Mouse (Mus musculus): ENCODE measurements around the gene Galnt6. TPM values are rescaled to one million over a fixed set of nuclear protein-coding genes. Genes with fewer than 3 reads are reported as not detected.
"Not testable (repeated sequence)": the region's sequence is repeated elsewhere in the genome, so short reads cannot be mapped to it uniquely, and the experiment has no call there.

Galnt6 gene
- polyA plus RNA-seq (2015; fragmentation: Nextera tagmentation; extraction: Ambion mirVana), result 0.13 and 0.27 TPM in 2 replicates

DNA sequence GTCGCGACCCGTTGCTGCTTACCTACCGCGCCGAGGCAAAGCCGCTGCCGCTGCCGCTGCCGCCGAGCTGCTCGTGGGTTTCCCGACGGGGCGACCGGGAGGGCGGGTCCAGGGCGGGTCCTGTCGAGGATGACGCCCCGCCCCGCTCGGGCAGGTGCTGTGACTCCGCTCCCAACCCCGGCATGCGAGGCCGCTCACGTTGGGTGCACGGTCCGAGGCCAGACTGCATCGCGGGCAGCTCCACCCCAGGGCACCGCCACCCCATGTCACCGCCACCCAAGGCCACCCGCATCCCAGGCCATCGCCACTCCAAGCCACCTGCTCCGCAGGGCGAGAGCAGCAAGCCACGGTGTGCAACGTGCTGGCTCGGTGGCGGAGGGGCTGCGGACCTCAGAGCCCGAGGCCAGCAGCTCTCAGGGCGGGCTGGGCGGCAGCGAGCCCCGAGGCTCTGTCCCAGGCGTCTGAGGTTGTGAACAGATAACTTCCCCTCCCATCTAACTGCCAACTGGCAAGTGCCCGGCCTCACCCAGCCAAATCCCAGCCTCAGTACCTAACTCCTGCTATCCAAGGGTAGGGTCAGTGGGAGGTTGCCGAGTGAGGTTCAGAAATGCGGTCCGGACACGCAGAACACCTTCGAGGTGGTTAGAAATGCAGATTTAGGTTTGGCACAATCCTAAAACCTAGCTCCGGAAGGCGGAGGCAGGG, at the start of gene Galnt6:
Galnt6 (minus strand) TSS at position 96 of the 705 bp plus-strand sequence.
- Histone ChIP-seq H3K27me3 (peaks cover 43% of the 10 kb centered on the region), H3K4me2 (replicated peaks) (peak within 1 kb of the TSS; percentile 48), H3K4me1 (peaks cover 11% of the 10 kb centered on the region), H3K9me3 (no peaks in the 10 kb centered on the region), H3K36me3 (no peaks in the 10 kb centered on the region), H3K27ac (replicated peaks) (no peak within 1 kb of the TSS), H3K9ac (replicated peaks) (no peak within 1 kb of the TSS), H3K4me3 (peak within 1 kb of the TSS; percentile 33)
- WGBS, result 5% methylated on average over 46 of the region's 57 CpGs
- no peak for ATAC-seq (replicated peaks)

DNA sequence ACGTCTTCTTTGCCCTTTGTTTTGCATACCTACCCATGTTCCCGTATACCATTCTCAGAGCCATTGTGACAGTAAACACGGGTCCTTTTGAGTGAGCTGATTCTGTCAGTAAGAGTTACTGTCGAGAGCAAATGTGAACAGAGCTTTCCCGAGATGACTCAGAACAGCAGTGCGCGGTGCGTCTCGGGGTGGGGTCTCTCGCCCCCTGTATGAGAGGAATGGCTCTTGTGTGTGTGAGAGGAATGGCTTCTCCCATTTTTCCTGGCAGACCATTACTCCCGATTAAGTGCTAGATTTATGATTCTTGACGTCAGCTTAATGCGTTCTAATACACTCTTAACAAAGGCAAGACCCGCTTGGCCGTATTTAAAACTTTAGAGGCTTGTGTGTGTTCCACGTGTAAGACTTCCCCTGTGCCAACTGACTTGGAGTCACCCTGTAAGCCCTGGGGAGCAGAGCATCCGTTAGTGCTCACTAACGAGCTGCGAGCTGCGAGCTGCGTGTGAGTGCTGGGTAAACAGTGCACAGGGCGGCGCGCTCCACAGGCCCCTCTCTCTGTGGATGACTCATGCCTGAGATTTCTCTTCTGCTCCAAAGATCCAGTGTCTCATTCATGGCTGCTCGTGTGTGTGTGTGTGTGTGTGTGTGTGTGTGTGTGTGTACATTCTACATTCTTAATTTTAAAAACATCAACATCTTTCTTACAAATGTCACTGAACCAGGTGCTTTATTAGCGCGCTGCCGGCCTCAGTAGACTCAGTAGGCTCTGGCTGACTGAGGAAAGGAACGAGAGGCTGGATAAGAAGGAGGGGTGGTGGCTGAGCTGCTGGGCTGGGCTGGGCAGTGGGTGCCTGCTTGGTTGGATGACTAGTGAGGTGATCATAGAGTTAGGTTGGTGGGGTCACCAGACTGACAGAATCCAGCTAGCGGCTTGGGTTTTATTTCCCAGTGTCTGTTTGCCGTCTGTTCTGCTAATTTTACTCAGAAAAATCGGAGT, 48.1 kb upstream of the Galnt6 start:
- H3K4me2 ChIP-seq (replicated peaks), result no peak overlapping the region
- no peak overlapping the region for H3K27ac ChIP-seq (replicated peaks)
- no peak overlapping the region for H3K9ac ChIP-seq (replicated peaks)
- no peaks in the 10 kb centered on the region for H3K27me3 ChIP-seq
- H3K9me3 ChIP-seq, result no peaks in the 10 kb centered on the region
- 53% methylated on average over 32 of the region's 32 CpGs for WGBS
- 0 out of 2 replicates have a peak, but pooled peaks cover 6% of the 10 kb centered on the region for H3K4me1 ChIP-seq
- H3K36me3 ChIP-seq, result no peaks in the 10 kb centered on the region
- H3K4me3 ChIP-seq, result no peak overlapping the region
- ATAC-seq (replicated peaks), result no peak

DNA sequence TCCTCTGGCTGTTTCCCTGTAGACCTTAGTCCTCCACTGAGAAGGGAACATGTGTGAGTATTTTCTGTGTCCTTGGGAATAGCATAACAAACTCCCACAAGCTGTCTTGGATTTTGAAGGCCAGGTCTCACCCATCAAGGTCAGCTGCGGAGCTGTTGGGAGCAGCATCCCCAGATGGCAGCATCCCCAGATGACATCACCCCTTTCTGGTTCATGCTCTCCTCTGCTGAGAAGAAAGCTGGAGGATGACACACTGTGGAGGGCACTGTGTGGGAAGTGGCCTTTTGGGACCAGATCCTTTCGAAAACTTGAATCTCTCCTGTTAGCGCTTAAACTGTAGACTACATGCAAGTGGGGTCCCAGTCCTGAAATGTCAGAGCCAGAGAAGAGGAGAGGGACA, 47.2 kb upstream of the Galnt6 start:
- Histone ChIP-seq H3K9ac (replicated peaks) (no peak overlapping the region), H3K4me2 (replicated peaks) (no peak overlapping the region), H3K4me1 (0 out of 2 replicates have a peak, but pooled peaks cover 6% of the 10 kb centered on the region), H3K4me3 (no peak overlapping the region), H3K27ac (replicated peaks) (no peak overlapping the region), H3K36me3 (no peaks in the 10 kb centered on the region), H3K27me3 (no peaks in the 10 kb centered on the region), H3K9me3 (no peaks in the 10 kb centered on the region)
- 90% methylated on average over 3 of the region's 3 CpGs for WGBS
- ATAC-seq (replicated peaks), result no peak

DNA sequence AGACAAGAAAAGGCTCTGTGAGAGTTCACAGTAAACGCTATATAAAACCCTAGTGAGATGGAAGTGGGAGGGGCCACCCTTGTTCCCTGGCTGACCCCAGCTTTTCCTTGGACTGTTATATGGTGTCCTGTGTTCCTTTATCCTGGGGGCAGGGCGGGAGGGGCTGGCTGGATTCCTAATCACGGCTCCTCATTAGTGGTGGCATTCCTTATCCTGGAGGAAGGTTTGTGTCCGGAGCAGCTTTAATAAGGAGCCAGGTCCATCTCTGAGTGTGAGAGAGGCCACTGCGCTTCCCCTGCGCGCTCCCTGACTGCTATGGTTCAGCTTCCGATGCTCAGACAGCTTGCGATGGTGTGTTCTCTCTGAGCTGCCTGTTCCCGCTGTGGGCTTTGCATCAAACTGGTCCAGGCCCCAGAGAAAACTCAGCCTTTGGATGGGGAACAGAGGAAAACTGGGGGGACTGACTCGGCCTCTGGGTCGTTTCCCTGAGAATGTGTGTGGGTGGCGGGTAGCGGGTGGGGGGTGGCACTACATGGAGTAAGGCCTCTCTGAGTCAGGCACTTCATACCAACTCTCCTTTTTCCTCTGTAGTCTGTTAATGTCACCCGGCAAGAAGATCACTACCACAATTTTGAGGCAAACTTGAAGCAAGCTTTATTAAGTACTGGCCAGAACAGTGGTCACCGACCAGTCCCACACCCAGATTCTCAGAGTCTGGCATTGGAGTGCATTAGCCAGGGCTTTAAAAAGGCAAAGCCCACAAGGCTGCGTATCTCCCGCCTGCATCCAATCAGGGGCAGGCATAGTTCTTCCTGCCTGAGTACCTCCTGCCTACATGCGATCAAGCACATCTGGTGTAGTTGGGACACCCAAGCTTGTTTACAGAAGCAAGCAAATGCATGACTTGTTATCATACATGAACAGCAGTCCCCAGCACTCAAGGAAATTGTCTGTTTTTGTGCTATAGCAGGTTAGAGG, 46.3 kb upstream of the Galnt6 start:
- H3K4me3 ChIP-seq, result no peak overlapping the region
- H3K4me1 ChIP-seq, result 0 out of 2 replicates have a peak, but pooled peaks cover 6% of the 10 kb centered on the region
- H3K27me3 ChIP-seq, result no peaks in the 10 kb centered on the region
- H3K9me3 ChIP-seq, result no peaks in the 10 kb centered on the region
- ATAC-seq (replicated peaks), result no peak
- no peak overlapping the region for H3K9ac ChIP-seq (replicated peaks)
- H3K36me3 ChIP-seq, result peaks cover 3% of the 10 kb centered on the region; the same call in 1 of the 2 replicates
- 37% methylated on average over 19 of the region's 19 CpGs for WGBS
- no peak overlapping the region for H3K27ac ChIP-seq (replicated peaks)
- no peak overlapping the region for H3K4me2 ChIP-seq (replicated peaks)

DNA sequence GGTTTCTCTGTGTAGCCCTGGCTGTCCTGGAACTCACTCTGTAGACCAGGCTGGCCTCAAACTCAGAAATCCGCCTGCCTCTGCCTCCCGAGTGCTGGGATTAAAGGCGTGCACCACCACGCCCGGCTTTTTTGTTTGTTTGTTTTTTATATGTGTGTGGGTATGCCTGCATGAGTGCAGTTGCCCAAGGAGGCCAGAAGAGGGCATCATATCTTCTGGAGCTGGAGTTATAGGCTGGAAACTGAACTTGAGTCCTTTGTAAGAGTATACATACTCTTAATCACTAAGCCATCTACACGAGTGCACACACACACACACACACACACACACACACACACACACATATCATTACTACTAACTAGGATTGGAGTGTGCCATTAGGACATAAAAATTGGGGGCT, 44.7 kb upstream of the Galnt6 start:
- H3K4me3 ChIP-seq; H3K36me3 ChIP-seq; H3K27me3 ChIP-seq; H3K27ac ChIP-seq (replicated peaks); H3K4me2 ChIP-seq (replicated peaks); H3K4me1 ChIP-seq; ATAC-seq (replicated peaks); H3K9ac ChIP-seq (replicated peaks); H3K9me3 ChIP-seq: not testable (repeated sequence)
- 87% methylated on average over 6 of the region's 6 CpGs for WGBS

DNA sequence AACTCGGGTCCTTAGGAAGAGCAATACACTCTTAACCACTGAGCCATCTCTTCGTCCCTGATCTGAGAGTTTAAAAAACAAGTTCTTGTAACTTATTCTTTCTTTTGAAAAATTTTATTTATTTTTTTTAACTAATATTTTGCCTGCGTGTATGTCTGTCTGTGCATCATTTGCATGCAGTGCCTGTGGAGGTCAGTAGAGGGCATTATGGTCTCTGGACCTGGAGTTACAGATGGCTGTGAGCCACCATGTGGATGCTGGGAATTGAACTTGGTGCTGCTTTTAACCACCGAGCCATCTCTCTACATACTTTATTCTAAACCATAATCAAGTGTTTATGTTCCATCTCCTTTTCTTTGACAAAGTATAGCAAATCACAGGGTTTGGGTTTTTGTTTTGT, 43.5 kb upstream of the Galnt6 start:
- H3K9me3 ChIP-seq, result no peaks in the 10 kb centered on the region
- no peak for ATAC-seq (replicated peaks)
- peaks cover 6% of the 10 kb centered on the region; the same call in 1 of the 2 replicates for H3K36me3 ChIP-seq
- H3K4me1 ChIP-seq, result no peaks in the 10 kb centered on the region
- H3K4me3 ChIP-seq, result no peak overlapping the region
- H3K27me3 ChIP-seq, result no peaks in the 10 kb centered on the region
- WGBS, result 95% methylated on average over 4 of the region's 4 CpGs
- H3K27ac ChIP-seq (replicated peaks), result no peak overlapping the region
- no peak overlapping the region for H3K9ac ChIP-seq (replicated peaks)
- H3K4me2 ChIP-seq (replicated peaks), result no peak overlapping the region

DNA sequence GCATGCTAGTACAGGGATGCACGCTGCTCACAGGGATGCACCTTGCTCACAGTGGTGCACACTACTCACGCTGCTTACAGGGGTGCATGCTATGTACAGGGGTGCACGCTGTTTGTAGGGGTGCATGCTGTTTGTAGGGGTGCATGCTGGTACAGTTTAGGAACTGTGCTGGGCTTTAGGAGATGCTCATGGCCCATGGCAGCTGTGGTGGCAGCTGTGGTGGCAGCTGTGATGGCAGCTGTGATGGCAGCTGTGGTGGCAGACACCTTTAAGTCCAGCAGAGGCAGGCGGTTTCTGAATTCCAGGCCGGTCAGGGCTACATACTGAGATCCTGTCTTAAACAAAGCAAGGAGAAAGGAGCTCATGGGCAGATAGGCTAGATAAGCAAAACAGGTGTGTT, 41.2 kb upstream of the Galnt6 start:
- H3K4me2 ChIP-seq (replicated peaks), result no peak overlapping the region
- H3K27me3 ChIP-seq, result no peaks in the 10 kb centered on the region
- no peak overlapping the region for H3K27ac ChIP-seq (replicated peaks)
- no peaks in the 10 kb centered on the region for H3K9me3 ChIP-seq
- no peak overlapping the region for H3K9ac ChIP-seq (replicated peaks)
- ATAC-seq (replicated peaks), result no peak
- H3K4me1 ChIP-seq, result no peaks in the 10 kb centered on the region
- peaks cover 6% of the 10 kb centered on the region; the same call in 1 of the 2 replicates for H3K36me3 ChIP-seq
- no peak overlapping the region for H3K4me3 ChIP-seq
- WGBS, result 98% methylated on average over 5 of the region's 5 CpGs

DNA sequence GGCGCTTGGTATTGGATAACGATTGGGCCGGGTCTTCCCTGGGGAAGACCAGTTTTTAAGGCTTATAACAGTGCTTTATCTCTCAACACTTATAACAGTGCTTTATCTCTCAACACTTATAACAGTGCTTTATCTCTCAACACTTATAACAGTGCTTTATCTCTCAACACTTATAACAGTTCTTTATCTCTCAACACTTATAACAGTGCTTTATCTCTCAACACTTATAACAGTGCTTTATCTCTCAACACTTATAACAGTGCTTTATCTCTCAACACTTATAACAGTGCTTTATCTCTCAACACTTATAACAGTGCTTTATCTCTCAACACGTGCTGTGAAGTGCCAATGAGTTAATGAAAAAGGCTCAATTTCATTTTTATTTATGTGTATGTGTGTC, 39.8 kb upstream of the Galnt6 start:
- H3K9ac ChIP-seq (replicated peaks); ATAC-seq (replicated peaks); H3K4me2 ChIP-seq (replicated peaks); H3K4me3 ChIP-seq; H3K9me3 ChIP-seq; H3K27me3 ChIP-seq; H3K27ac ChIP-seq (replicated peaks); H3K36me3 ChIP-seq; H3K4me1 ChIP-seq: not testable (repeated sequence)
- 94% methylated on average over 4 of the region's 4 CpGs for WGBS

DNA sequence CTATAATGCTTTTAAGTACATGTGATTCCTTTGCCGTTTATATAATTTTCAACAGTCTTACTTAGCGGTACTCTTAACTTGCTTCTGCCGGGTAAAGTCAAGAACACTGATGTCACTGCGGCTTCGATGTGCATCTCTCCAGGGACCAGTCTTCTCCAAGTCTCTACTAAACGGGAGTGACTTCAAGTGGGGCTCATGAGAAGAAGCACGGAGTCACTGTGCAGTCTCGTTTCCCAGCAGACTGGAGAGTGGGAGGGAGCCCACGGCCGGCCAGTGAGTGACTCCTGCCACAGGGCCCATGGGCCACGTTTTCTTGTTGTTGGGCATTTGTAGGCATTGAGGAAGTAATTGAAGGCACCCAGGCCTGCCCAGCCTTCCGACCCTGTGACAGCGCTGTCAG, 38.7 kb upstream of the Galnt6 start:
- 90% methylated on average over 13 of the region's 13 CpGs for WGBS
- H3K4me1 ChIP-seq, result peaks cover 5% of the 10 kb centered on the region
- H3K4me3 ChIP-seq, result no peak overlapping the region
- H3K27ac ChIP-seq (replicated peaks), result no peak overlapping the region
- no peak overlapping the region for H3K4me2 ChIP-seq (replicated peaks)
- peaks cover 6% of the 10 kb centered on the region; the same call in 1 of the 2 replicates for H3K36me3 ChIP-seq
- H3K9me3 ChIP-seq, result no peaks in the 10 kb centered on the region
- H3K9ac ChIP-seq (replicated peaks), result no peak overlapping the region
- H3K27me3 ChIP-seq, result no peaks in the 10 kb centered on the region
- ATAC-seq (replicated peaks), result no peak

DNA sequence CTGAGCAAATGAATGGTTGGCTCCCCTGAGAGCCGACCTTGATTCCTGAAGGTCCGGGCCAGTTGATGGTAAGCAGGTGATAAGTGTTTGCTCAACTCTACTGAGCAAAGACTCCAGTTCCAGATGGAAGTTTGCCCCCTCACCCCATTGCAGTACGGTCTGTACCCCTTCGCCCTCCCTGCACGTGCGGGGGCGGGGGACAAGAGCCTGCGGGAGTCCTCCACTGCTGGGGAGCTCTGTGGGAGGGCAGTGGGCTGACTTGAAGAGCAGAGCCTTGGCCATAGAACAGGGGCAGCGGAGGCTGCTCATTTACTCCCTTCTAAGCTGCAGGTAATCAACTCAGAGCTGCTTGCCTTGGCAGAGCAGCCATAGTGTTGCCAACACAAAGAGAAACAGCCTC, 37.6 kb upstream of the Galnt6 start:
- WGBS, result 70% methylated on average over 9 of the region's 9 CpGs
- Histone ChIP-seq H3K36me3 (peaks cover 6% of the 10 kb centered on the region; the same call in 1 of the 2 replicates), H3K4me1 (peaks cover 12% of the 10 kb centered on the region), H3K27ac (replicated peaks) (no peak overlapping the region), H3K4me3 (no peak overlapping the region), H3K27me3 (no peaks in the 10 kb centered on the region), H3K9me3 (no peaks in the 10 kb centered on the region), H3K9ac (replicated peaks) (no peak overlapping the region), H3K4me2 (replicated peaks) (no peak overlapping the region)
- ATAC-seq (replicated peaks), result no peak

DNA sequence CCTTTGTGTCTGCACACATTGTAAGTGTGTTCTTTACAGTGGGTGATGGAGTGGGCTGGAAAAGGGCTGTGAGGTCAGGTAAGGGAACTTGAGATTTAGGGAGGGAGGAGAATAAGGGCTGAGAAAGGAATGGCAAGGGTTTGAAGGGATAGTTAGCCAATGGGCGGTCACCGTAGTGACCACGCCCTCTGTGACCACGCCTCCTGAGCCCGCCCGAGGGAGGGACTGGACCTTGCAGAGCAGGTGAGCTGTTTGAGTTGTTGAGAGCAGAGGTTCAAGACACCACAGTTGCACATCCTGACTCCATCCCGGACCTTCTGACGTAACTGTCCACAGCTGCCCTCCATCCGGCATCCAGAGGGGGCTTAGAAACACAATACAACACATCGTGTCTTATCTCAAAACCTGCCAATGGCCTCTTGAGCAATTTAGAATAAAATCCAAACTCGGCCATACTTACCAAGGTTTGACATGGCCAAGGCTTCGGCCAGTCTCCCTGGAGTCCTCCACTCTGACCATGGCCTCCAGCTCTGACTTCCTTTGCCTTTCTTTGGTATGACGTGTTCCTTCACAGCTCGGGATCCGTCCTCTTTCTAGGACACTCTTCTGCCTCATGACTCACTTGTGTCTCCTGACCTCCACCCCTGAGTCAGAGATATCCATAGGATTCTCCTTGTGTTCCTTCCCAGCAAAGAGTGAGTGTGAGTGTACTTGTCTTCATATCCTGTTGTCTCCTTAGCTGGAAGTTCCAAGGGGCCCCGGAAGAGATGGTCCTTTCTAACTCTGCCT, 35.2 kb upstream of the Galnt6 start:
- WGBS, result 89% methylated on average over 16 of the region's 16 CpGs
- H3K27me3 ChIP-seq, result no peaks in the 10 kb centered on the region
- no peak overlapping the region for H3K4me2 ChIP-seq (replicated peaks)
- no peak overlapping the region for H3K9ac ChIP-seq (replicated peaks)
- H3K4me1 ChIP-seq, result peaks cover 21% of the 10 kb centered on the region
- no peak overlapping the region for H3K4me3 ChIP-seq
- H3K9me3 ChIP-seq, result no peaks in the 10 kb centered on the region
- no peak overlapping the region for H3K27ac ChIP-seq (replicated peaks)
- ATAC-seq (replicated peaks), result no peak
- peaks cover 3% of the 10 kb centered on the region; the same call in 1 of the 2 replicates for H3K36me3 ChIP-seq

All from forebrain, embryonic 15.5 days (tissue).